Mouse (Mus musculus) B cell, adult 67 days (primary cell): ENCODE measurements around the gene Slc2a10. TPM values are rescaled to one million over a fixed set of nuclear protein-coding genes. Genes with fewer than 3 reads are reported as not detected.

Experiments used
- total RNA-seq, 2 experiments: library from RNA; stranded (reverse); gene quantifications; 4 replicates each; pipeline ENCODE4 v1.2.4; 2023

Gene Slc2a10
- total RNA-seq = not detected

GRCm38 (mm10) chr2:165503259-165504203, at the start of gene Slc2a10:
Slc2a10 (plus strand) TSS chr2:165503787.

GRCm38 (mm10) chr2:165473003-165473402, 30.6 kb upstream of the Slc2a10 start, which contains the start of gene Slc13a3:
Slc13a3 (minus strand) TSS chr2:165473230.

GRCm38 (mm10) chr2:165492648-165493553, 10.7 kb upstream of the Slc2a10 start, which contains the start of gene Trp53rka:
Trp53rka (minus strand) TSS chr2:165493324.

Other genes with a start within 250 kb of the Slc2a10 start
- 10 to 100 TPM; 66.9 to 77.8 TPM for gene Slc35c2, start 215.9 kb upstream of the Slc2a10 start, total RNA-seq
- gene Elmo2, start 177.3 kb upstream of the Slc2a10 start, total RNA-seq = 10 to 100 TPM; 35.1 to 35.6 TPM
- not detected for gene Zfp663, start 135.1 kb upstream of the Slc2a10 start, total RNA-seq
- not detected for gene Zfp334, start 115.5 kb upstream of the Slc2a10 start, total RNA-seq
- not detected for gene Ocstamp, start 103.4 kb upstream of the Slc2a10 start, total RNA-seq
- gene Slc13a3, start 30.6 kb upstream of the Slc2a10 start, total RNA-seq = not detected
- 10 to 100 TPM; 19.8 to 21.6 TPM for gene Trp53rka, start 10.5 kb upstream of the Slc2a10 start, total RNA-seq
- under 1 TPM; 0.36 to 0.78 TPM for gene Eya2, start 91.2 kb downstream of the Slc2a10 start, total RNA-seq